Mouse (Mus musculus): ENCODE measurements at regions not wholly inside any gene's neighbourhood (a gene's known extent, or its start where the extent isn't known, plus 50 kb on each side); places are given as distances from the start of the nearest gene placed in this dataset.
A peak's percentile ranks its signal among the peaks of the same experiment; 100 is the strongest.

DNA sequence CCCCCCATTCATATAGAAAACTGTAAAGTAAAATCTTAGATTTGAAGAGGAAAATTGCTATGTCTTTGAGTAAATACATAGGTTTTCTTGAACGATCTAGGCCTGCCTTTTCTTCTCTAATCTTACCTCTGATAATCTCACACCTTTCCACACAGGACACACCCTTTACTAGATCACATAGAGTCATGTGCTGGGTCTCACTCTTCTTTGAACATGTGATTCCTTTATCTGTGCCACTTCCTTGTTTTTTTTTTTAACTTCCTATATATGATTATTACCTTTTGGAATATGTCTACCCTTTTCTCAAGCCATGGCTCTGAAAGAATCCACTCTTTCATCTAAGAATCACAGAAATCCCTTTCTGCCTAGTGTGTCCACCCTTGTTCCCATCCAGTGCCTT, 136.2 kb downstream of the Klf5 start:
- no peak for DNase-seq

DNA sequence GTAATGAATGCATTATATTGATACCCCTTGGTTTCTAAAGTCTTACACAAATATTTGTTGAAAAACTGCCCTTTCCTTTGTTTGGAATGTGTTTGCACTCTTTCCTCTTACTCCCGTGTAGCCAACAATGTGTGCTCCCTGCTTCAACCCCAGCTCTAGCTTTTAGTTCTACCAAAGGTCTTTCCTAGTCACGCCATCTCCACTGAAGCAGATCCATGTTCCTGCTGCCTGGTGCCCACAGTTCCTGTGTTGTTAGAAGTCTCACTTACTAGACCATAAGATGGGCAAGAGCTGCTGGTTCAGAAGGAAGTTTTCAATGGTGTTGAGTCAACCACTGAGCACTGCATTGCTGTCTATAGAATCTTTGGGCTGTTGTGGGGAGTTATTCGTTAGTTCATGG, 137.0 kb downstream of the Klf5 start:
- no peak for DNase-seq

DNA sequence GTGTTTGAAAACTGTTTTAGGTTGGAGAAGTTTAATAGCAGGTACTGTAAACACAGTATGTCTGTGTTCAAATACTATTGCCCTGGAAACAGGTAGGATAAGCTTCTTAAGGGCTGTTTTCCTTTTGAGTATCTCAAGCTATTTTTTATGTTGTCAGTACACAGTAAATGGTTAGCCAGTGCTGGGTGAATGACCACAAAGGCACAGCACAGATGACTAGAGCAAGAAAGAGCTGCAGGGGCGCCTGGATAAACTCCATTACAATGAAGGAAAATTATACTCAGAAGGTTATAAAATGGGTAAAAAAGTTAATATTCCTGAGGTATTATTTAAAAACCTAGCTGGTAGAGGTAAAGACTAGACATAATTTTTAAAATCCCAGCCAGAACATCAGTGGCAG, 137.6 kb downstream of the Klf5 start:
- DNase-seq: no peak

DNA sequence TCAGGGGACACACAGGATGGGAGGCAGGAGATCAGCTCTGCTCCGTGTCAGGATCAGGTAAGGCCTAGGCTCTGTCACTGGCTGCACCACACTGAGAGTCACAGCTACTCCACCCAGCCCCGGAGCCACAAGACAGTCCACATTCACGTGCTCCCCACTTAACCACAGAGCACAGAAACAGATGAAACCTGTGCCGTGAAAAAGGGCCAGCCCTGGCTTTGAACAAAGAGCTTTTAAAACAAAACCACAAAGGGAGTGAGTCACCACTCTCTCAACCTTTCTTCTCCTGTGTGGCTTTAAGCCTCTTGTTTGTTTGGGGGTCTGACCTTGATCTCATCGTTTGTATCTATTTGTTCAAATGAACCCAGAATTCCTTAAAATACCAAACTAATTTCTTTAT, 150.6 kb downstream of the Klf5 start:
- peak; percentile 9 for DNase-seq

- DNase-seq: no peak
Measured at GRCm38 (mm10) chr14:99449870-99450269, 151.4 kb downstream of the Klf5 start.

DNA sequence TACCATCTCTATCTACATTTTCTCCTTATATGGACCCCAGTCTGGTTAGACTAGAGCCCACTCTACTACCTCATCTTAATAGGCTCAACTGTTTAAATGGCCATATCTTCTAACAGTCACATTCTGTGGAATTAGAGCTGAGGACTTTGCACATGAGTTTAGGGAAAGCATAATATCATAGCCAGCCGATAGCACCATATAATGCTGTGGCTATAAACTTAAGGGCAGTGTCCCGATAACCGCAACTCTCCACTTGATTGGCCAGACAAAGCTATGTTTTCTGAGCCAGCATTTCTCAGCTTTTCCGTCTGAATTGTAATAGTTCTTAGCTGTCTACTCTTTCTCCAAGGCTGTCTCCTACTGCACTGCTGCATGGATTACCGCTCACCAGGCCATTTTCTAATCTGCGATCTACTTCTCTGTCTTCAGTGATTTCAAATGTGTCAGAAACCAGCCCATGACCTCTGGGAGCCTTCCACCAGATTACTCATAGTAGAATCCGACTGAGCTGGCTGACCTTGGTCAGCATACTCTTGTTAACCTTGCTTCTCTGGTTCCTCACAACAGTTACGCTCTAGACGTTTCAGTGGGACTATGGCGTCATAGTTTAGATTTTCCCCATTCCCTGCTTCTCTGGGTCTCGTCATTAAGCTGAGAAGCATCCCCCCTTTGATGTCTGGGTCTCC, 152.8 kb downstream of the Klf5 start:
- no peak for DNase-seq

DNA sequence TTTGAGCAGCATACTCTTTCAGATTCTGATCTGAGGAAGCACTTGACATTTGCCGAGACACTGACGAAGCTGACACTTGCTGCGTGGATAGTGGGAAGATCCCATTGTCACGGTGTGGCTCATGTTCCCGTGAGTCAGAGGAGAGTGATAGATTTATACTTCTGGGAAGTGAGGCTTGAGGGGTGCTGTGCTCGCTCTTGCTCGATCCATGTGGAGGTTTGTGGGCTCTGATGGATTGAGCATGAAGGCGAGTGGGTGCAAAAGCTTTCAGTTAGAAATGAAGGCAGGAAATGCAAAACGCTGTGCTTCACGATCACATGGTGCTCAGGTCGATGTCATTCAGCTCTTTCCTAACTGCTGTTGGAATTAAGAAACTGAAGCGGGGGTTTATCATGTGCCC, 155.4 kb downstream of the Klf5 start:
- no peak for DNase-seq

- no peak for DNase-seq
Measured at GRCm38 (mm10) chr14:99456555-99456954, 158.1 kb downstream of the Klf5 start.

DNA sequence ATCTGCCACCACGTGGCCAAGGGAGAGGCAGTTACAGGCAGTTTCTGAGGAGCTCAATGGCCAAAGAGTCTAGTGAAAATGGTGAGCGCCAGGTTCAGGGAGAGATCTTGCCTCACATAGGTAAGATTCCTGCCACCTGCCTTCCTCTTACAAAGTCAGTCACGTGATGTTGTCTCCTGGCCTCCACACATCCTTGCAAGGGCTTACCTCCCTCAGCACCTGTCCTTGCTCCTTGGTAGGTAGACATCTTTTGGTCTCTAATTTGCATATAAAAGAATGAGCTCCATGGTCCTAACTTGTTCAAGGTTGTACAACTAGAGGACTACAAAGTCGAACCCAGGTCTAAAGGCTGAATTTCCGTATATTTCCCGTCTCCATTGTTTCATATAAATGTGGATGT, 159.1 kb downstream of the Klf5 start:
- DNase-seq: no peak

DNA sequence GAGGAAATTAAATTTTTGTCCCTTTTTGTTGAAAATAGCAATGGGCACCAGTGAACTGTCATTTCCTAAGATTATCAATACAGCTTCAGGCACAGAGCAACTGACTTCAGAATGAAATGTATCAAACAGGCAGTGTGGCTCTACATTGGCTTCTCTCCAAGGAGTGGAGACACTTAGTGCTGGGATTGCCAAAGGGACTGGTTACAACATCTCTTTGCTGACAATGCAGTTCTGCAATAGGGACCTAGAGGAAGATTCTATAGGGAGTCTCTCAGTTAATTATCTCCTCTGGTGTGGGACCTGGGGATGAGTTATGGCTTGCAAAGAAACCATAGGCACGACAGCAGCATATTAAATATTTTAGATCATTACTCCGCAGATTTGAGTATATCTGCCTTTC, 173.6 kb downstream of the Klf5 start:
- no peak for DNase-seq

DNA sequence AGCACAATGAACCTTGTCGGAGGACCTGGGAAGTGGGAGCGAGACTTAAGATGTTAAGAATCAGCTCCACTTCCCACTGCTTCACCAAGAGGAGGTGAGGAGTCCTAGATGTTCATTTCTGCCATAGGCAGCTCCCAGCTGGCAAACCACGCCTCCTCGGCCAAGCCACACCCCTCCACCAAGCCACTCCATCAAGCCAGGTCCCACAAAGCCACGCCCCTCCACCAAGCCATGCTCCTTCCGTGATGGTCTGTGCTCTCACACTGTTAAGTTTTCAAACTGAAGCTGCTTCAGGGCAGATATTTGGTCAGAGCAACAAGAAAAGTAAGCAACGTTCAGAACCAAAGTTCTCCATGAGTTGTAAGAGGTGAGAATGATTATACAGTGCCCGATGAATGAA, 176.8 kb downstream of the Klf5 start:
- DNase-seq: no peak

GRCm38 (mm10) chr14:99480325-99481077, 182.0 kb downstream of the Klf5 start:
- DNase-seq: no peak

DNA sequence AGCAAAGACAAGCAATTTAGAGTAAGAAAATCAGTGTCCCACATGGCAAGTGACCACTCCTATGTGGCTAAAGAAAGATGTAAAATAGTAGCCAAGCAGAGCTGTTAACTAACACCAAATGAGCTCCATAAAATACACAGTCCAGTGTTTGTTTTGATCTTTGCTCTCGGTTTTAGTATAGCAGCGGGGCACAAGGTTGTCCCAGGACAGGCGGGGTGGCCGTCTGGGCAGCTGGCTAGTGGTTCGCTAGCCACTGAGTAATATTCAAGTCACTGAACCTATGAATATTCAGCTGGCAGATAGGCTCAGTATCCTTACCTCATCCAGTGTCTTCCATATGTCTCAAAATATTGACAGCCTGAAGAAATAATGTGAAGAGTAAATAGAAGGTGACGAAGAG, 189.5 kb downstream of the Klf5 start:
- no peak for DNase-seq

- no peak for DNase-seq
Measured at GRCm38 (mm10) chr14:99493197-99493596, 194.7 kb downstream of the Klf5 start.

GRCm38 (mm10) chr14:99493659-99494058, 195.2 kb downstream of the Klf5 start:
- DNase-seq: no peak

DNA sequence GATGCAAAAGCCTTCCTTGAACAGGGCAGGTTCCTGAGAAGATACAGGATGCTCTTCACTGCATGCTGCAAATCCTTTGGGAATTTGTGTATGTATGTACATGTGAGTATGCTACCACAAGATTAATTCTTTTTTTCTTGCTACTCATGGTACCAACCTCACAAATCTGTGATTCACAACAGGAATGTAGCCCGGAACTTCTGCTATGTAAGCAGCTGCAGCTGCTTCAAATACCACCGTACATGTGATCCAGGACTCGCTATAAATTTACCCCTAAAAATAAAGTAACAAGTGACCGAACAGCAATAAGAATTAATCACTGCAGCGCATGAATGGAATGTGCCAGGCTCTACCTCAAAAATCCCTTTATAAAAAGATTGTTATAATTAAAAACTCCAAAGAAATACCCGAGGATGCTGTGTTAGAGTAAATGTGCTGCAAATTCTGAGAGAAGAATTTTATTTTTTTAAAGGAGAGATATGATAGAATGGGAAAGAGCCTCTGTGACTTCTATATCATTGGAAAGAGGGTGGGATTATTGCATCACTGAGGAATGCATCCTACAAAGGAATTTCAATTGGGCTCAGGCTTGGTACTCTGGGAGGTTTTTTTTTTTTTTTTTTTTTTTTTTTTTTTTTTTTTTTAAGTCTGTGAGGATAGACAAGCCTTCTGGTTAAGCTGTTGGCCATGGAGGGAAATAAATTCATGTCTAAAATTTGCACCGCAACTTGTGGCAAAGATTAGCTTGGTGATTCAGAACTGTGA, 201.2 kb downstream of the Klf5 start:
- no peak for DNase-seq

GRCm38 (mm10) chr14:99504909-99505308, 206.4 kb downstream of the Klf5 start:
- DNase-seq: no peak

- no peak for DNase-seq
Measured at GRCm38 (mm10) chr14:99509696-99510536, 211.4 kb downstream of the Klf5 start.

GRCm38 (mm10) chr14:99515474-99515873, 217.0 kb downstream of the Klf5 start:
- DNase-seq: no peak

GRCm38 (mm10) chr14:99516703-99517102, 218.2 kb downstream of the Klf5 start:
- DNase-seq: no peak

GRCm38 (mm10) chr14:99520343-99520742, 221.9 kb downstream of the Klf5 start:
- no peak for DNase-seq

- DNase-seq: no peak
Measured at GRCm38 (mm10) chr14:99521954-99522523, 223.5 kb downstream of the Klf5 start.

DNA sequence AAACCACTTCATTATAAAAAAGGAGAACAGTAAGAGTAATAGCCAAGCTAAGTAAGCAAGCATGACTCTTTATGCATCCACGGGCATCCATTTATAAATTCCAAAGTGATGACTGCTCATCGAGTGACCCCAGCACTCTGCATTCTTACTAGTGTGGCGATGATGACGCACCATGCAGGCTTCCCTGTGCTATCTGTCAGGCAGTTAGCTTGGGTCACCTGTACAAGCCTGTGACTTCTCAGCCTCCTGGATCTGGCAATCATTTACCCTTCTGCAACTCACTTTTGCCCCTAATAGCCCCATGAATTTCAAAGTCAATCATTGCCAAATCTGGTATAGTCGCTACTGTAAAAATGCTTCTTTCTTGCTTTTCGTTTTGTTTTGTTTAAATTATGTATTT, 237.3 kb downstream of the Klf5 start:
- no peak for DNase-seq

All from thymus, postnatal 14 days (tissue).